Mouse (Mus musculus): ENCODE results near the gene Mdc1.

DNA sequence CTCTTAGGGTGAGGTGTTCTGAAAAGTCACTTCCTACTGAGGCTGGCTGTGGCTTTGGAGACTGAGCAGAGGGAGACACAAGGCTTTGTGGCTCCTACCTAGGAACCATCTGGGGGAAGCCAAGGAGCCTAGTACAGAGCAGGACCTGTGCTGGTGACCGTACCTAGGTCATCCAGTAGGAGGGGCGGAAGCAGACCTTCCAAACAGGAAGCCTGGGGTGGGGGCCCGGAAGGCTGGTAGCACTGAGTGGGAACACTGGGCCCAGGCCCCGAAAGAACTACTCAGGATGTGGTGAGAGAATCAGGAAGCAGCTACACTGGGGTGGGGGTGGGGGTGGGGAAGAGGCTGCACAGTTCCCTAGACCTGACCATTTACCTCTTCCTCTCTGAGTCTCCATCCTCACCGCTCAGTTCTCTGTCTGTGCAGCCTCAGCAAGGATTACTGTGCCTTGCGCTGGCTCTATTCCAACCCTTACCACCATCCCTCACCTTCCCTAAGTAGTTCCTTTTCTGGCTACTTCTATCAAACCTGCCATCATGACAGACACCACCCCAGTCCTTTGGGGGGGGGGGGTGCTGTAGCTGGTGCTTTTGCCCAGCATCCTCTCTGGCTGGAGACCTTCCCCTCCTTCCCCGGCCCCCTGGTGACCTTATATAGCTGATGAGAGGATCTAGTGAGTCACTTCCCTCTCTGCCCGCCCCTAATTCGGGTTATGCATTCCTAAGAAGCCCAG is 29.0 kb downstream of the Mdc1 start:
- TF ChIP-seq GATA1 (IDR thresholded peaks at IDR 0.05; ENCODE audit: borderline replicate concordance, low read length) (no peak), FLI1 (IDR thresholded peaks at IDR 0.05; ENCODE audit: low read length) (peak; percentile 80; the same call in 1 of the 2 replicates)

Measured in megakaryocyte, embryonic 14.5 days (primary cell).